Mouse (Mus musculus) midbrain, embryonic 13.5 days (tissue): ENCODE data around the gene Lmbr1l. TPM values are rescaled to one million over a fixed set of nuclear protein-coding genes. Genes with fewer than 3 reads are reported as not detected.

Experiments
- ATAC-seq: fragments of 200-750 bp; cut with Nextera tagmentation; 2 replicates; pipeline ENCODE4 v1.8.0; 2017; ENCODE audit warnings: mild to moderate bottlenecking, moderate TSS enrichment, moderate library complexity
- H3K27ac ChIP-seq: fragments of 300-500 bp; sonication (generic); 2 replicates; pipeline ENCODE4 v1.5.1; 2015; ENCODE audit warnings: inconsistent platforms, mild to moderate bottlenecking, moderate library complexity
- H3K27me3 ChIP-seq: fragments of 300-500 bp; sonication (generic); 2 replicates; pipeline ENCODE4 v1.6.1; 2015; ENCODE audit warnings: mild to moderate bottlenecking, inconsistent platforms
- H3K36me3 ChIP-seq: fragments of 300-500 bp; sonication (generic); 2 replicates; pipeline ENCODE4 v1.6.1; 2015; ENCODE audit warnings: mild to moderate bottlenecking, inconsistent platforms
- H3K4me1 ChIP-seq: fragments of 300-500 bp; sonication (generic); replicated peaks from 2 replicates; pipeline ENCODE4 v1.6.1; 2015; ENCODE audit warnings: inconsistent platforms
- H3K4me2 ChIP-seq: fragments of 300-500 bp; sonication (generic); replicated peaks from 2 replicates; pipeline ENCODE4 v1.6.1; 2015; ENCODE audit warnings: moderate library complexity, mild to moderate bottlenecking, inconsistent platforms
- H3K4me3 ChIP-seq: fragments of 300-500 bp; sonication (generic); replicated peaks from 2 replicates; pipeline ENCODE4 v1.5.1; 2015; ENCODE audit warnings: mild to moderate bottlenecking, inconsistent platforms
- H3K9ac ChIP-seq: fragments of 300-500 bp; sonication (generic); replicated peaks from 2 replicates; pipeline ENCODE4 v1.6.1; 2015; ENCODE audit warnings: mild to moderate bottlenecking, inconsistent platforms
- H3K9me3 ChIP-seq: fragments of 300-500 bp; sonication (generic); 2 replicates; pipeline ENCODE4 v1.6.1; 2016; ENCODE audit warnings: mild to moderate bottlenecking, inconsistent platforms
- WGBS: fragments of 180-500 bp; shearing (Covaris S2); methylation state at CpG from one replicate; pipeline ENCODE4 v1.1.7; 2015; 5-methylcytosine and 5-hydroxymethylcytosine counted together
- polyA plus RNA-seq: library from polyadenylated mRNA; unstranded; fragments of >200 nt; fragmentation: Nextera tagmentation; extraction: Ambion mirVana; gene quantifications from 2 replicates; pipeline ENCODE4 v1.2.1, GENCODE M21; 2015

The Lmbr1l gene
- polyA plus RNA-seq, 1 experiment from 2014 or later: 50.1 TPM

DNA sequence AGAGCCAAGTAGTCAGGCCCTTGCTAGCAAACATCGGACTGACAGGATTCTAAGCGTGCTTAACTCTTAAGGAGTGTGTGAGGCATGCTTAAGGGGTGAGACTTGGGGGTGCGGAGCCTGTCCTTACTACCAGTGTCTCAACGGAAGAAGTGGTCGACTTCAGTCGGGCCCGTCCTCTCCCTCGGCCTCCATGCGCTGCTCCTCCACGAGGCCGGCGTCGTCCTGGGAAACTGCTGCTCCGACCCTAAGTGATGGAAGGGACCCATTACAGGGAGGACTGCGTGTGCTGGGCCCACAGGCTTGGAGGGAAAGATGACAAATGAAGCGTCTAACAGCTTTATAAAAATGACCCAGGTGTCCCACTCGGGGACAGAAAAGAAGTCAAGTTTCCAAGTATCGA lies 57.1 kb downstream of the Lmbr1l start:
- no peak overlapping the region for H3K4me3 ChIP-seq
- H3K36me3 ChIP-seq: peaks cover 100% of the 10 kb centered on the region
- no peaks in the 10 kb centered on the region for H3K9me3 ChIP-seq
- no peak overlapping the region for H3K4me2 ChIP-seq
- no peak overlapping the region for H3K27ac ChIP-seq
- 95% methylated on average over 18 of the region's 18 CpGs for WGBS
- H3K4me1 ChIP-seq: no peaks in the 10 kb centered on the region
- ATAC-seq: no peak
- H3K9ac ChIP-seq: no peak overlapping the region
- H3K27me3 ChIP-seq: no peaks in the 10 kb centered on the region

DNA sequence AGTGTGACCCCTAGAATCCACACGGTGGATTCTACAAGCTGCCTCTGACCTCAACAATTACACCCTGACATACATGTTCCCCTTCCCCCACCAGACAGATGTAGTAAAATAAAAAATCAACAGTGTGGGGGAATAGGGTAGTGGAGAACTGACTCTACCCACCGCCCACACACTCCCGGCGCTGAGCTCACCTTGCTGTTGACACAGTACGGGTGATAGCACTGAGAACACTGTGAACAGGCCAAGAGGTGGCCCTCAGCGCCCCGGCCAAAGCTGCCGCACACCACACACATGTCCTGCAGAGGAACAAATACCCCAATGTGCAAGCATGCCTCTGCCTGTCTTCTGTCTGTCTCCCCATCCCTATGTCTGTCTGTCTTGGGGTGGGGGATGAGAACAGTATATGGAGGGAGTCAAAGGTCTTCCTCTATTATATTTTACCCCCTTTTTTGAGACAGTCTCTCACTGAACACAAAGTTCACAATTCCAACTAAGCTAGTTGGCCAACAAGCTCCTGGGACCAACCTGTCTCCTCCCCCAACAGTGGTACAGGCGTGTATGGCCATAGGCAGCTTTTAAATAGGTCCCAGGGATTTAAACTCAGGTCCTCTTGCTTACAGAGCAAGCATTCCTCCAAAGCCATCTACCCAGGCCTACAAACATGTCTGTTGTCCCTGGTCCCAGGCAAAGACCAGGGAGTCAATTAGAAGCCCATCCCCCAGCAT lies 58.5 kb downstream of the Lmbr1l start:
- Histone ChIP-seq H3K4me1 (no peaks in the 10 kb centered on the region), H3K9ac (no peak overlapping the region), H3K4me3 (no peak overlapping the region), H3K4me2 (no peak overlapping the region), H3K27ac (no peak overlapping the region), H3K9me3 (no peaks in the 10 kb centered on the region), H3K36me3 (peaks cover 100% of the 10 kb centered on the region), H3K27me3 (no peaks in the 10 kb centered on the region)
- WGBS: 89% methylated on average over 9 of the region's 9 CpGs
- ATAC-seq: no peak

DNA sequence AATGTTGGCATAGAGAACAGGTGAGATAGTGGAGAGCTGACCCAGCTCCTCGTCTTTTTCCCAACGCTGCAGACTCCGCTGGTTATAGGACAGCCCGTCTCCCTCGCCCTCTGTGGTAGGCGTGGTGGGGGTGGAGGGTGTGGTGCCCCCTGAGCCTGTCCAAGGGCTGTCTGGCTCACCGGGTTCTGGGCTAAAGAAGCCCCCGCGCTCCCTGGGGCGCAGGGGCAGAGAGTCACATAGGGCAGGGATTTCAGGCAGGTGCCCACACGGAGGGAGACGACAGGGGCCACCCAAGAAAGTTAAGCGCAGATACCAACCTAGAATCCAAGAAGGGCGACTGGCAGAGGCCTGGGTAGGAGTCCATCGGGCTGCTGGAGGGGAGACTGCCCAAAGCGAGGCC lies 63.8 kb downstream of the Lmbr1l start:
- H3K9me3 ChIP-seq: no peaks in the 10 kb centered on the region
- H3K9ac ChIP-seq: no peak overlapping the region
- H3K27me3 ChIP-seq: no peaks in the 10 kb centered on the region
- no peaks in the 10 kb centered on the region for H3K4me1 ChIP-seq
- WGBS: 95% methylated on average over 16 of the region's 16 CpGs
- ATAC-seq: no peak
- peaks cover 100% of the 10 kb centered on the region for H3K36me3 ChIP-seq
- H3K27ac ChIP-seq: no peak overlapping the region
- H3K4me3 ChIP-seq: no peak overlapping the region
- no peak overlapping the region for H3K4me2 ChIP-seq

Other genes with a start within 250 kb of the Lmbr1l start
- 10.2 and 12.7 TPM in 2 replicates for gene Rnd1, start 240.8 kb downstream of the Lmbr1l start, polyA plus RNA-seq
- gene Ccdc65, start 210.0 kb downstream of the Lmbr1l start, polyA plus RNA-seq: 2.6 and 3.2 TPM in 2 replicates
- gene Fkbp11, start 190.0 kb downstream of the Lmbr1l start, polyA plus RNA-seq: 3.5 and 4.1 TPM in 2 replicates
- 57.5 and 66.0 TPM in 2 replicates for gene Arf3, start 155.0 kb downstream of the Lmbr1l start, polyA plus RNA-seq
- gene Wnt10b, start 140.1 kb downstream of the Lmbr1l start, polyA plus RNA-seq: 0.24 TPM in 1 of 2 replicates, not detected in the other
- gene Wnt1, start 128.4 kb downstream of the Lmbr1l start, polyA plus RNA-seq: 4.0 and 8.6 TPM in 2 replicates
- 0.50 and 1.2 TPM in 2 replicates for gene Ddn, start 108.7 kb downstream of the Lmbr1l start, polyA plus RNA-seq
- gene Prkag1, start 86.7 kb downstream of the Lmbr1l start, polyA plus RNA-seq: 83.3 and 89.9 TPM in 2 replicates
- gene Kmt2d, start 47.0 kb downstream of the Lmbr1l start, polyA plus RNA-seq: 13.1 and 13.9 TPM in 2 replicates
- 33.0 and 33.9 TPM in 2 replicates for gene Rhebl1, start 23.7 kb downstream of the Lmbr1l start, polyA plus RNA-seq
- 0.48 and 0.82 TPM in 2 replicates for gene Dhh, start 19.7 kb downstream of the Lmbr1l start, polyA plus RNA-seq
- gene Tuba1b, start 16.3 kb upstream of the Lmbr1l start, polyA plus RNA-seq: 1,161 and 1,231 TPM in 2 replicates
- not detected in 2 replicates for gene Gm49450, start 35.3 kb upstream of the Lmbr1l start, polyA plus RNA-seq
- gene Tuba1a, start 35.5 kb upstream of the Lmbr1l start, polyA plus RNA-seq: 15,883 and 15,999 TPM in 2 replicates
- 37.3 and 41.4 TPM in 2 replicates for gene Tuba1c, start 111.7 kb upstream of the Lmbr1l start, polyA plus RNA-seq
- gene Prph, start 136.9 kb upstream of the Lmbr1l start, polyA plus RNA-seq: 7.5 and 8.2 TPM in 2 replicates
- 13.3 and 14.6 TPM in 2 replicates for gene Troap, start 156.3 kb upstream of the Lmbr1l start, polyA plus RNA-seq
- gene C1ql4, start 169.6 kb upstream of the Lmbr1l start, polyA plus RNA-seq: 10.1 and 13.7 TPM in 2 replicates
- 1.7 and 1.8 TPM in 2 replicates for gene Dnajc22, start 174.9 kb upstream of the Lmbr1l start, polyA plus RNA-seq
- gene Spats2, start 207.7 kb upstream of the Lmbr1l start, polyA plus RNA-seq: 40.6 and 45.7 TPM in 2 replicates